Mouse (Mus musculus): ENCODE measurements around the gene Gnb3.
"Not testable (repeated sequence)": the region's sequence is repeated elsewhere in the genome, so short reads cannot be mapped to it uniquely, and the experiment has no call there.

Gnb3 gene

GRCm38 (mm10) chr6:124816611-124817010 is 23.5 kb downstream of the Gnb3 start:
- no peak for DNase-seq (ENCODE audit: low read depth in 2 of 2, low spot score in 2 of 2)

GRCm38 (mm10) chr6:124814858-124815774 is 25.0 kb downstream of the Gnb3 start:
- no peak for DNase-seq (ENCODE audit: low read depth in 2 of 2, low spot score in 2 of 2)

GRCm38 (mm10) chr6:124814448-124814847 is 25.6 kb downstream of the Gnb3 start:
- no peak for DNase-seq (ENCODE audit: low read depth in 2 of 2, low spot score in 2 of 2)

- peak; percentile 54 to 67 for DNase-seq (ENCODE audit: low read depth in 2 of 2, low spot score in 2 of 2)
These were observed 26.1 kb downstream of the Gnb3 start, which contains the start of gene Tpi1 for GRCm38 (mm10) chr6:124813933-124814332. Gene Tpi1 (minus strand): TSS chr6:124814296.

GRCm38 (mm10) chr6:124813496-124813895 is 26.6 kb downstream of the Gnb3 start:
- peak in 1 of 2 experiments; percentile 41 for DNase-seq (ENCODE audit: low read depth in 2 of 2, low spot score in 2 of 2)

GRCm38 (mm10) chr6:124812848-124813247 is 27.2 kb downstream of the Gnb3 start:
- no peak for DNase-seq (ENCODE audit: low read depth in 2 of 2, low spot score in 2 of 2)

GRCm38 (mm10) chr6:124811701-124812560 is 28.1 kb downstream of the Gnb3 start:
- no peak for DNase-seq (ENCODE audit: low read depth in 2 of 2, low spot score in 2 of 2)

- DNase-seq (ENCODE audit: low read depth in 2 of 2, low spot score in 2 of 2) = no peak
These were observed 28.7 kb downstream of the Gnb3 start for GRCm38 (mm10) chr6:124811403-124811665.

- DNase-seq (ENCODE audit: low read depth in 2 of 2, low spot score in 2 of 2) = not testable (repeated sequence)
These were observed 29.3 kb downstream of the Gnb3 start for GRCm38 (mm10) chr6:124810566-124811402.

GRCm38 (mm10) chr6:124809775-124810538 is 30.1 kb downstream of the Gnb3 start:
- DNase-seq (ENCODE audit: low read depth in 2 of 2, low spot score in 2 of 2) = no peak

GRCm38 (mm10) chr6:124809052-124809774 is 30.9 kb downstream of the Gnb3 start:
- no peak for DNase-seq (ENCODE audit: low read depth in 2 of 2, low spot score in 2 of 2)

- DNase-seq (ENCODE audit: low read depth in 2 of 2, low spot score in 2 of 2) = no peak
These were observed 31.6 kb downstream of the Gnb3 start, which contains the start of gene Spsb2 for GRCm38 (mm10) chr6:124808358-124809012. Gene Spsb2 (plus strand): TSS chr6:124808661.

GRCm38 (mm10) chr6:124807986-124808357 is 32.1 kb downstream of the Gnb3 start:
- no peak for DNase-seq (ENCODE audit: low read depth in 2 of 2, low spot score in 2 of 2)

- no peak for DNase-seq (ENCODE audit: low read depth in 2 of 2, low spot score in 2 of 2)
These were observed 32.7 kb downstream of the Gnb3 start for GRCm38 (mm10) chr6:124807366-124807765.

- DNase-seq (ENCODE audit: low read depth in 2 of 2, low spot score in 2 of 2) = no peak
These were observed 33.5 kb downstream of the Gnb3 start for GRCm38 (mm10) chr6:124806446-124807140.

GRCm38 (mm10) chr6:124805341-124806321 is 34.4 kb downstream of the Gnb3 start:
- DNase-seq (ENCODE audit: low read depth in 2 of 2, low spot score in 2 of 2) = peak; percentile 48 to 60

- DNase-seq (ENCODE audit: low read depth in 2 of 2, low spot score in 2 of 2) = no peak
These were observed 35.7 kb downstream of the Gnb3 start for GRCm38 (mm10) chr6:124804341-124804740.
